Mouse (Mus musculus) lung, postnatal 36 days (tissue): ENCODE measurements around the gene Mamdc4.
A peak's percentile ranks its signal among the peaks of the same experiment; 100 is the strongest.

Source experiments
- DNase-seq: peaks from one replicate; pipeline ENCODE4 v3.0.0; 2022; ENCODE audit warnings: mixed read lengths

The Mamdc4 gene

GRCm38 (mm10) chr2:25582466-25583119, 7.9 kb upstream of the Mamdc4 start:
- peak; percentile 27 for DNase-seq

GRCm38 (mm10) chr2:25581901-25582301, 7.3 kb upstream of the Mamdc4 start:
- no peak for DNase-seq

GRCm38 (mm10) chr2:25581294-25581864, 6.7 kb upstream of the Mamdc4 start, which contains the start of gene Ajm1:
Gene Ajm1 (minus strand): TSS chr2:25581757.
- peak; percentile 64 for DNase-seq

- no peak for DNase-seq
Observed at GRCm38 (mm10) chr2:25580621-25581101, 6.0 kb upstream of the Mamdc4 start.

GRCm38 (mm10) chr2:25579737-25580460, 5.3 kb upstream of the Mamdc4 start:
- DNase-seq, result peak; percentile 75

- DNase-seq, result no peak
Observed at GRCm38 (mm10) chr2:25578796-25579736, 4.4 kb upstream of the Mamdc4 start.

- DNase-seq, result no peak
Observed at GRCm38 (mm10) chr2:25577951-25578795, 3.5 kb upstream of the Mamdc4 start.

- DNase-seq, result no peak
Observed at GRCm38 (mm10) chr2:25576965-25577891, 2.6 kb upstream of the Mamdc4 start.

GRCm38 (mm10) chr2:25576028-25576850, 1.6 kb upstream of the Mamdc4 start:
- DNase-seq, result no peak

GRCm38 (mm10) chr2:25575432-25576027, 885 bp upstream of the Mamdc4 start:
- peak; percentile 47 for DNase-seq

GRCm38 (mm10) chr2:25574136-25574535, 509 bp downstream of the Mamdc4 start:
- DNase-seq, result no peak

GRCm38 (mm10) chr2:25573068-25573467, 1.6 kb downstream of the Mamdc4 start:
- no peak for DNase-seq

GRCm38 (mm10) chr2:25571221-25571620, 3.4 kb downstream of the Mamdc4 start:
- no peak for DNase-seq

GRCm38 (mm10) chr2:25569323-25569722, 5.3 kb downstream of the Mamdc4 start:
- no peak for DNase-seq

- DNase-seq, result no peak
Observed at GRCm38 (mm10) chr2:25568473-25569019, 6.1 kb downstream of the Mamdc4 start.

- DNase-seq, result no peak
Observed at GRCm38 (mm10) chr2:25566558-25566957, 8.1 kb downstream of the Mamdc4 start.

GRCm38 (mm10) chr2:25565741-25566140, 8.9 kb downstream of the Mamdc4 start:
- no peak for DNase-seq

GRCm38 (mm10) chr2:25561946-25562345, 12.7 kb downstream of the Mamdc4 start:
- no peak for DNase-seq

GRCm38 (mm10) chr2:25560551-25560950, 14.1 kb downstream of the Mamdc4 start:
- no peak for DNase-seq
